Mouse (Mus musculus) liver, embryonic 11.5 days (tissue): ENCODE measurements around the gene Fkbp1a. TPM values are rescaled to one million over a fixed set of nuclear protein-coding genes. Genes with fewer than 3 reads are reported as not detected.

Experiments used
- ATAC-seq: fragments of 200-750 bp; cut with Nextera tagmentation; replicated peaks from 2 replicates; pipeline ENCODE4 v1.8.0; 2017; ENCODE audit warnings: moderate number of reproducible peaks, mild to moderate bottlenecking, moderate TSS enrichment, moderate library complexity; ENCODE audit not compliant: low FRiP score
- DNase-seq: peaks from one replicate; pipeline ENCODE4 v3.0.0-alpha.2; 2017; ENCODE audit warnings: low spot score
- H3K27ac ChIP-seq: fragments of 300-500 bp; sonication (generic); 2 replicates; pipeline ENCODE4 v1.5.1; 2014; ENCODE audit warnings: mild to moderate bottlenecking, low read depth, low read length, control low read depth
- H3K27me3 ChIP-seq: fragments of 300-500 bp; sonication (generic); replicated peaks from 2 replicates; pipeline ENCODE4 v1.6.1; 2014; ENCODE audit warnings: low read length, mixed read lengths; ENCODE audit not compliant: control insufficient read depth, insufficient read depth
- H3K36me3 ChIP-seq: fragments of 300-500 bp; sonication (generic); 2 replicates; pipeline ENCODE4 v1.6.1; 2014; ENCODE audit warnings: mild to moderate bottlenecking, low read length, moderate library complexity, mixed read lengths; ENCODE audit not compliant: control insufficient read depth, insufficient read depth
- H3K4me1 ChIP-seq: fragments of 300-500 bp; sonication (generic); replicated peaks from 2 replicates; pipeline ENCODE4 v1.6.1; 2014; ENCODE audit warnings: low read length, mixed read lengths; ENCODE audit not compliant: control insufficient read depth, insufficient read depth
- H3K4me2 ChIP-seq: fragments of 300-500 bp; sonication (generic); 2 replicates; pipeline ENCODE4 v1.6.1; 2014; ENCODE audit warnings: mild to moderate bottlenecking, control low read depth, moderate library complexity
- H3K4me3 ChIP-seq: fragments of 300-500 bp; sonication (generic); 2 replicates; pipeline ENCODE4 v1.5.1; 2014; ENCODE audit warnings: low read depth, low read length, control low read depth
- H3K9ac ChIP-seq: fragments of 300-500 bp; sonication (generic); 2 replicates; pipeline ENCODE4 v1.6.1; 2014; ENCODE audit warnings: low read depth, low read length, control low read depth
- H3K9me3 ChIP-seq: fragments of 300-500 bp; sonication (generic); 2 replicates; pipeline ENCODE4 v1.6.1; 2016; ENCODE audit warnings: low read length, inconsistent platforms, mixed read lengths; ENCODE audit not compliant: control insufficient read depth
- WGBS: fragments of 180-500 bp; shearing (Covaris S2); extraction: QIAGEN DNeasy Blood & Tissue Kit; methylation state at CpG from one replicate; pipeline ENCODE4 v1.1.7; 2014; 5-methylcytosine and 5-hydroxymethylcytosine counted together
- polyA plus RNA-seq: library from polyadenylated mRNA; unstranded; fragments of >200 nt; fragmentation: Nextera tagmentation; extraction: Ambion mirVana; gene quantifications from 2 replicates; pipeline ENCODE4 v1.2.1, GENCODE M21; 2014

Fkbp1a gene
- polyA plus RNA-seq, 1 experiment from 2014 or later = 455 TPM

DNA sequence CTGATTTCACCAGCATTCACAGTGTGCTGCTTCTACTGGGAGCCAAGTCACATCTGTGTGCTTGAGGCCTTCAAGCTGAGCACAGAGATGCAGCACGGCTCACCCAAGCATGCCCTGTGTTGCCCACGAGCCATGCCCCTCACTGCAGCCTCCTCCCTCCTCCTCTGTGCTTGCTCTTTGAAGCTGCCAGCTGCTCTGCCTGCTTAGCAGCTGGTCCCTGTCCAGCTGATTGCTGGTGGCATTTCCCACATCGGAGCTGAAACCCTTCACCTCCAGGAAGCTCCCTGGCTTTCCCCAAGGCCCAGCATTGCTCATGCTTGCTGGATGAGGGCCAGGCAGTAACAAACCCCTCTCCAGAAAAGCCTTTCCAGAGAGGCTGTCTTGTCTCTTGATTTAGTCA, 67.7 kb downstream of the Fkbp1a start:
- Histone ChIP-seq H3K4me2 (no peak overlapping the region), H3K9me3 (no peaks in the 10 kb centered on the region), H3K27me3 (no peaks in the 10 kb centered on the region), H3K4me1 (no peaks in the 10 kb centered on the region), H3K9ac (no peak overlapping the region), H3K36me3 (no peaks in the 10 kb centered on the region), H3K4me3 (no peak overlapping the region), H3K27ac (no peak overlapping the region)
- WGBS = 43% methylated on average over 3 of the region's 3 CpGs
- ATAC-seq (no peak), DNase-seq (no peak)

Other genes with a start within 250 kb of the Fkbp1a start
- gene 4921509C19Rik, start 66.3 kb upstream of the Fkbp1a start, polyA plus RNA-seq = not detected in 2 replicates
- gene Nsfl1c, start 48.3 kb upstream of the Fkbp1a start, polyA plus RNA-seq = 193 and 198 TPM in 2 replicates
- 0.60 TPM in 1 of 2 replicates, not detected in the other for gene Sdcbp2, start 30.1 kb downstream of the Fkbp1a start, polyA plus RNA-seq
- 0.36 and 0.56 TPM in 2 replicates for gene Snph, start 90.1 kb downstream of the Fkbp1a start, polyA plus RNA-seq
- not detected in 2 replicates for gene Rad21l, start 126.0 kb downstream of the Fkbp1a start, polyA plus RNA-seq
- 0.32 and 0.62 TPM in 2 replicates for gene Tmem74b, start 159.5 kb downstream of the Fkbp1a start, polyA plus RNA-seq
- gene Psmf1, start 201.7 kb downstream of the Fkbp1a start, polyA plus RNA-seq = 61.4 and 63.8 TPM in 2 replicates